Mouse (Mus musculus) heart, embryonic 15.5 days (tissue): ENCODE results near the gene Syp. TPM values are rescaled to one million over a fixed set of nuclear protein-coding genes. Genes with fewer than 3 reads are reported as not detected.

Experiments
- ATAC-seq: fragments of 200-750 bp; cut with Nextera tagmentation; replicated peaks from 2 replicates; pipeline ENCODE4 v1.8.0; 2017; ENCODE audit warnings: low read depth, moderate TSS enrichment; ENCODE audit not compliant: insufficient number of reproducible peaks, insufficient read depth, low FRiP score
- H3K27ac ChIP-seq: fragments of 300-500 bp; sonication (generic); 2 replicates; pipeline ENCODE4 v1.5.1; 2015; ENCODE audit warnings: mild to moderate bottlenecking, inconsistent platforms
- H3K27me3 ChIP-seq: fragments of 300-500 bp; sonication (generic); 2 replicates; pipeline ENCODE4 v1.6.1; 2015; ENCODE audit warnings: inconsistent platforms
- H3K36me3 ChIP-seq: fragments of 300-500 bp; sonication (generic); 2 replicates; pipeline ENCODE4 v1.6.1; 2015; ENCODE audit warnings: mild to moderate bottlenecking, inconsistent platforms
- H3K4me1 ChIP-seq: fragments of 300-500 bp; sonication (generic); replicated peaks from 2 replicates; pipeline ENCODE4 v1.6.1; 2015; ENCODE audit warnings: inconsistent platforms
- H3K4me2 ChIP-seq: fragments of 300-500 bp; sonication (generic); 2 replicates; pipeline ENCODE4 v1.6.1; 2015; ENCODE audit warnings: inconsistent platforms, mild to moderate bottlenecking, moderate library complexity
- H3K4me3 ChIP-seq: fragments of 300-500 bp; sonication (generic); 2 replicates; pipeline ENCODE4 v1.5.1; 2015; ENCODE audit warnings: mild to moderate bottlenecking, inconsistent platforms
- H3K9ac ChIP-seq: fragments of 300-500 bp; sonication (generic); 2 replicates; pipeline ENCODE4 v1.6.1; 2015; ENCODE audit warnings: mild to moderate bottlenecking, inconsistent platforms
- H3K9me3 ChIP-seq: fragments of 300-500 bp; sonication (generic); replicated peaks from 2 replicates; pipeline ENCODE4 v1.6.1; 2016; ENCODE audit warnings: inconsistent platforms
- WGBS: fragments of 180-500 bp; shearing (Covaris S2); methylation state at CpG from one replicate; pipeline ENCODE4 v1.1.7; 2015; ENCODE audit warnings: mixed read lengths; 5-methylcytosine and 5-hydroxymethylcytosine counted together
- polyA plus RNA-seq: library from polyadenylated mRNA; unstranded; fragments of >200 nt; fragmentation: Nextera tagmentation; extraction: Ambion mirVana; gene quantifications from 2 replicates; pipeline ENCODE4 v1.2.1, GENCODE M21; 2015

Syp gene
- polyA plus RNA-seq, 1 experiment from 2014 or later: 0.64 TPM

- Histone ChIP-seq H3K4me3 (peak within 1 kb of the TSS; percentile 37), H3K27ac (no peak within 1 kb of the TSS), H3K27me3 (no peaks in the 10 kb centered on the region), H3K4me1 (no peaks in the 10 kb centered on the region), H3K9me3 (no peaks in the 10 kb centered on the region), H3K9ac (peak within 1 kb of the TSS; percentile 33), H3K36me3 (no peaks in the 10 kb centered on the region), H3K4me2 (peak within 1 kb of the TSS; percentile 63)
- no peak for ATAC-seq
- 65% methylated on average over 14 of the region's 14 CpGs for WGBS
Measured at GRCm38 (mm10) chrX:7680864-7681263, 42.6 kb downstream of the Syp start, which contains the start of gene Magix. Magix (minus strand) TSS chrX:7681251.

- Histone ChIP-seq H3K36me3 (no peaks in the 10 kb centered on the region), H3K27me3 (no peaks in the 10 kb centered on the region), H3K9ac (no peak overlapping the region), H3K4me2 (no peak overlapping the region), H3K9me3 (no peaks in the 10 kb centered on the region), H3K4me1 (no peaks in the 10 kb centered on the region), H3K4me3 (no peak overlapping the region), H3K27ac (no peak overlapping the region)
- 88% methylated on average over 2 of the region's 2 CpGs for WGBS
- ATAC-seq: no peak
Measured at GRCm38 (mm10) chrX:7688321-7688720, 50.0 kb downstream of the Syp start.

- H3K36me3 ChIP-seq: no peaks in the 10 kb centered on the region
- H3K27me3 ChIP-seq: no peaks in the 10 kb centered on the region
- H3K9ac ChIP-seq: no peak overlapping the region
- no peaks in the 10 kb centered on the region for H3K9me3 ChIP-seq
- no peak for ATAC-seq
- H3K27ac ChIP-seq: no peak overlapping the region
- no peak overlapping the region for H3K4me2 ChIP-seq
- no peaks in the 10 kb centered on the region for H3K4me1 ChIP-seq
- no peak overlapping the region for H3K4me3 ChIP-seq
- 58% methylated on average over 3 of the region's 3 CpGs for WGBS
Measured at GRCm38 (mm10) chrX:7690486-7690885, 52.2 kb downstream of the Syp start.

GRCm38 (mm10) chrX:7692862-7693261, 54.6 kb downstream of the Syp start:
- no peak overlapping the region for H3K27ac ChIP-seq
- 39% methylated on average over 4 of the region's 4 CpGs for WGBS
- no peaks in the 10 kb centered on the region; the same call in 1 of the 2 replicates for H3K4me1 ChIP-seq
- no peak overlapping the region for H3K9ac ChIP-seq
- no peaks in the 10 kb centered on the region for H3K9me3 ChIP-seq
- ATAC-seq: no peak
- H3K36me3 ChIP-seq: no peaks in the 10 kb centered on the region
- H3K4me3 ChIP-seq: no peak overlapping the region
- H3K27me3 ChIP-seq: no peaks in the 10 kb centered on the region
- H3K4me2 ChIP-seq: no peak overlapping the region

GRCm38 (mm10) chrX:7696520-7696919, 58.2 kb downstream of the Syp start:
- H3K4me2 ChIP-seq: peak overlapping the region; percentile 45
- H3K36me3 ChIP-seq: no peaks in the 10 kb centered on the region
- peak overlapping the region; percentile 15; the same call in 1 of the 2 replicates for H3K4me3 ChIP-seq
- ATAC-seq: peak; percentile 16; the same call in 1 of the 2 replicates
- 37% methylated on average over 6 of the region's 6 CpGs for WGBS
- H3K4me1 ChIP-seq: no peaks in the 10 kb centered on the region; the same call in 1 of the 2 replicates
- no peaks in the 10 kb centered on the region for H3K27me3 ChIP-seq
- no peaks in the 10 kb centered on the region for H3K9me3 ChIP-seq
- no peak overlapping the region for H3K27ac ChIP-seq
- no peak overlapping the region for H3K9ac ChIP-seq

- whole genome bisulfite sequencing: 9% methylated on average over 33 of the region's 33 CpGs
- Histone ChIP-seq H3K9me3 (no peaks in the 10 kb centered on the region), H3K36me3 (no peaks in the 10 kb centered on the region), H3K27ac (peak within 1 kb of the TSS; percentile 60; the same call in 1 of the 2 replicates), H3K4me1 (no peaks in the 10 kb centered on the region; the same call in 1 of the 2 replicates), H3K4me2 (peak within 1 kb of the TSS; percentile 62), H3K4me3 (peak within 1 kb of the TSS; percentile 64), H3K27me3 (no peaks in the 10 kb centered on the region), H3K9ac (peak within 1 kb of the TSS; percentile 72)
- peak; percentile 89 for ATAC-seq
Measured at GRCm38 (mm10) chrX:7696954-7697381, 58.7 kb downstream of the Syp start, which contains the start of gene Gpkow. Gpkow (plus strand) TSS chrX:7697131.

Other genes starting within 250 kb of the Syp start
- gene Foxp3, start 64.8 kb upstream of the Syp start, polyA plus RNA-seq: 0.18 TPM in 1 of 2 replicates, not detected in the other
- gene Ppp1r3f, start 64.2 kb upstream of the Syp start, polyA plus RNA-seq: 1.7 and 2.0 TPM in 2 replicates
- 16.4 and 21.4 TPM in 2 replicates for gene Ccdc22, start 33.0 kb upstream of the Syp start, polyA plus RNA-seq
- not detected in 2 replicates for gene Cacna1f, start 31.4 kb upstream of the Syp start, polyA plus RNA-seq
- gene Prickle3, start 18.8 kb downstream of the Syp start, polyA plus RNA-seq: 8.0 and 10.6 TPM in 2 replicates
- 129 and 145 TPM in 2 replicates for gene Plp2, start 32.9 kb downstream of the Syp start, polyA plus RNA-seq
- 0.69 and 1.2 TPM in 2 replicates for gene Magix, start 42.8 kb downstream of the Syp start, polyA plus RNA-seq
- 27.0 and 28.2 TPM in 2 replicates for gene Gpkow, start 58.7 kb downstream of the Syp start, polyA plus RNA-seq
- gene Wdr45, start 75.9 kb downstream of the Syp start, polyA plus RNA-seq: 25.4 and 33.7 TPM in 2 replicates
- 1.2 TPM in 1 of 2 replicates, not detected in the other for gene Gm45208, start 83.8 kb downstream of the Syp start, polyA plus RNA-seq
- 30.5 and 39.4 TPM in 2 replicates for gene Praf2, start 90.0 kb downstream of the Syp start, polyA plus RNA-seq
- 4.1 and 8.7 TPM in 2 replicates for gene Ccdc120, start 112.4 kb downstream of the Syp start, polyA plus RNA-seq
- 16.6 and 21.7 TPM in 2 replicates for gene Tfe3, start 124.1 kb downstream of the Syp start, polyA plus RNA-seq
- gene Gripap1, start 151.3 kb downstream of the Syp start, polyA plus RNA-seq: 25.9 and 31.1 TPM in 2 replicates
- gene Kcnd1, start 183.8 kb downstream of the Syp start, polyA plus RNA-seq: 0.69 and 1.0 TPM in 2 replicates
- gene Otud5, start 202.9 kb downstream of the Syp start, polyA plus RNA-seq: 24.7 and 31.7 TPM in 2 replicates
- gene Pim2, start 239.8 kb downstream of the Syp start, polyA plus RNA-seq: 4.5 and 6.3 TPM in 2 replicates
- 22.3 and 32.0 TPM in 2 replicates for gene Slc35a2, start 245.6 kb downstream of the Syp start, polyA plus RNA-seq